Mouse (Mus musculus): ENCODE results near the gene Eef2k.

GRCm38 (mm10) chr7:120870431-120871008, 27.9 kb downstream of the Eef2k start:
- TF ChIP-seq CTCF (IDR thresholded peaks at IDR 0.05; ENCODE audit: low read depth) (no peak), EP300 (IDR thresholded peaks at IDR 0.05; ENCODE audit: low read depth) (no peak)
